Mouse (Mus musculus): ENCODE measurements around the gene Sh3gl3.

DNA sequence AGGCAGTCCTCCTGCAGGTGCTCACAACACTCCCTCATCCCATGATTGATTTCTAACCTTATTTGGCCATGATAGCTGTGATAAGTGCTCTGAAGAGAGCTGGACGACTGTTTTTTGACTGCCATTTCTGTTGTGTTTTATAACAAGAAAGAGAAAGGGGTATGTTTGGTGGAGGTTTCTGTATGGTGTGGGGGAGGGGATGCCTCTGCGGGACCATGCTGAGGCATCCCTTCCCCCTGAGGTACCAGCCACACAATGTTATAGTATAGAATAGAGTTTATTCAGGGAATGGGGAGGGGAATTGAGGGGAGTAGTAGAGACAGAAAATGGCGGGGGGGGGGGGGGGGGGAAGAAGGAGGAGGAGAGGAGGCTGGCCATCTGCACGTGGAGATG is 61.3 kb downstream of the Sh3gl3 start:
- TF ChIP-seq CTCF (IDR thresholded peaks at IDR 0.05; ENCODE audit: low read depth), result no peak
- TF ChIP-seq EP300 (optimal IDR thresholded peaks at IDR 0.05), result no peak
